Mouse (Mus musculus) midbrain, embryonic 15.5 days (tissue): ENCODE data around the gene Slc35b3. TPM values are rescaled to one million over a fixed set of nuclear protein-coding genes. Genes with fewer than 3 reads are reported as not detected.

Experiments used
- ATAC-seq: fragments of 200-750 bp; cut with Nextera tagmentation; replicated peaks from 2 replicates; pipeline ENCODE4 v1.8.0; 2017; ENCODE audit warnings: moderate TSS enrichment
- H3K27ac ChIP-seq: fragments of 300-500 bp; sonication (generic); 2 replicates; pipeline ENCODE4 v1.5.1; 2015; ENCODE audit warnings: mild to moderate bottlenecking, inconsistent platforms
- H3K27me3 ChIP-seq: fragments of 300-500 bp; sonication (generic); replicated peaks from 2 replicates; pipeline ENCODE4 v1.6.1; 2015; ENCODE audit warnings: inconsistent platforms
- H3K36me3 ChIP-seq: fragments of 300-500 bp; sonication (generic); replicated peaks from 2 replicates; pipeline ENCODE4 v1.6.1; 2015; ENCODE audit warnings: inconsistent platforms
- H3K4me1 ChIP-seq: fragments of 300-500 bp; sonication (generic); 2 replicates; pipeline ENCODE4 v1.6.1; 2015; ENCODE audit warnings: inconsistent platforms
- H3K4me2 ChIP-seq: fragments of 300-500 bp; sonication (generic); 2 replicates; pipeline ENCODE4 v1.6.1; 2015; ENCODE audit warnings: inconsistent platforms, mild to moderate bottlenecking, moderate library complexity
- H3K4me3 ChIP-seq: fragments of 300-500 bp; sonication (generic); 2 replicates; pipeline ENCODE4 v1.5.1; 2015; ENCODE audit warnings: mild to moderate bottlenecking, inconsistent platforms
- H3K9ac ChIP-seq: fragments of 300-500 bp; sonication (generic); 2 replicates; pipeline ENCODE4 v1.6.1; 2015; ENCODE audit warnings: mild to moderate bottlenecking, inconsistent platforms
- H3K9me3 ChIP-seq: fragments of 300-500 bp; sonication (generic); 2 replicates; pipeline ENCODE4 v1.6.1; 2016; ENCODE audit warnings: inconsistent platforms
- WGBS: fragments of 180-500 bp; shearing (Covaris S2); methylation state at CpG from one replicate; pipeline ENCODE4 v1.1.7; 2015; ENCODE audit warnings: mixed read lengths; 5-methylcytosine and 5-hydroxymethylcytosine counted together
- polyA plus RNA-seq: library from polyadenylated mRNA; unstranded; fragments of >200 nt; fragmentation: Nextera tagmentation; extraction: Ambion mirVana; gene quantifications from 2 replicates; pipeline ENCODE4 v1.2.1, GENCODE M21; 2015

Slc35b3 gene
- polyA plus RNA-seq, 1 experiment from 2014 or later, result 35.4 TPM

DNA sequence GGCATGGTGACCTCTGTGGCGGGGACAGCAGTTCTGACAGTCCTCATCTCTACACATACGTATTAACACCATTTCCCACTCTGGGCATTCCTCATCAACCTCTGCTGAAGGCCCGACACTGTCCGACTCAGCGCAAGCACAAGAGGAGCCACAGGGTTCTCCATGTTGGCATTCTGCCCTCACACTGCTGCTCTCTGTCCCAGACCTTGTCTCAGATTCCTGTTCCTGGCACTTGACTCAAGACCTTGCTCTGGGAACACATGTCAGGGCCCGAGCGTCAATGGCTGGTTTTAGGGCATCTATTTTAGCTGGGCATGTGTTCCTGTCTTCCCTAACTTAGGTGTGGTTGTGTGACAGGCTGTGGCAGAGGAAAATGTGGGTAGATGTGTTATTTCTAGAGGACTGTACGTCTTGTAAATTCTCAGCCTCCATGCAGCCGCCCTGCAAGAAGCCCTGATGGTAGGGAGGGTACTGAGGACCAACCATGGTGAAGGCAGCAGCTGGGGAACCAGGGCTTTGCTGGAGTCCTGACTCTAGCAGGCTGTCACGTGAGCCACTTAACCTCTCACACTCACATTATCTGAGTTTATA lies 24.7 kb downstream of the Slc35b3 start:
- Histone ChIP-seq H3K27ac (no peak overlapping the region), H3K27me3 (no peaks in the 10 kb centered on the region), H3K9ac (no peak overlapping the region), H3K4me3 (no peak overlapping the region), H3K9me3 (no peaks in the 10 kb centered on the region), H3K4me2 (no peak overlapping the region), H3K36me3 (peaks cover 43% of the 10 kb centered on the region), H3K4me1 (no peaks in the 10 kb centered on the region)
- WGBS, result 95% methylated on average over 10 of the region's 10 CpGs
- ATAC-seq, result no peak

DNA sequence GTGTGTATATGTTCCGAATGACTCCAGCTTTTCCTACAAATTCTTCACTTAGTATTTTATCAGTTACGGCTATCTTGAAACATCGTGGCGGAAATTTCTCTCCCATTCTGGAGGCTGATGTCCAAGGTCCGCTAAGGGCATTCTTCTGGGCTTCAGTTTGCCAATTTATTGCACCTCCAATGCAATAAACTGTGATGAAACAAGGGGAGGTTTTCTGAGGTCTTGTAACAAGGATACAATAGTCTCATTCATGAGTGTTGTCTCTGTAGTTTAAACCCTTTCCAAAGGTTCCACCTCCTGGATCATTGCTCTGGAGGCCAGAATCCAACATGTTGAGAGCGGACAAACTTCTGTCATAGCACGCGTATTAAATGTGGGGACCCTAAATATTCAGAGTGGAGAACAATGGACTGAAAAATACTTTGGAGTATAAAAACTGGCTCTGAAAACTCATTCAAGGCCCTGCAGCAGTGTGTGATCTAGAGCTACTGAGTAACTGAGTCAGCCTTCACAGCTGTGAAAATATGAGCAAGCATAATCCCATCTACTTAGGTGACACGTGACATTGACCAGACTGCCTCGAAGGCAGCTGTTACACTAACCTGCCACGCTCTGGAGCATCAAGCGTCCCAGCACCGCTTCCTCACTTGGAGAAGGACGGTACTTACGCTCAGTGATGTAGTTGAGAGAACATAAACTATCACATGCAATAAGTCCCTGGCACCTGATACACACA lies 30.7 kb downstream of the Slc35b3 start:
- no peaks in the 10 kb centered on the region for H3K9me3 ChIP-seq
- 96% methylated on average over 15 of the region's 15 CpGs for WGBS
- no peaks in the 10 kb centered on the region for H3K4me1 ChIP-seq
- H3K9ac ChIP-seq, result no peak overlapping the region
- no peak overlapping the region for H3K4me2 ChIP-seq
- H3K36me3 ChIP-seq, result peaks cover 23% of the 10 kb centered on the region
- H3K4me3 ChIP-seq, result no peak overlapping the region
- no peak for ATAC-seq
- H3K27me3 ChIP-seq, result no peaks in the 10 kb centered on the region
- no peak overlapping the region for H3K27ac ChIP-seq

DNA sequence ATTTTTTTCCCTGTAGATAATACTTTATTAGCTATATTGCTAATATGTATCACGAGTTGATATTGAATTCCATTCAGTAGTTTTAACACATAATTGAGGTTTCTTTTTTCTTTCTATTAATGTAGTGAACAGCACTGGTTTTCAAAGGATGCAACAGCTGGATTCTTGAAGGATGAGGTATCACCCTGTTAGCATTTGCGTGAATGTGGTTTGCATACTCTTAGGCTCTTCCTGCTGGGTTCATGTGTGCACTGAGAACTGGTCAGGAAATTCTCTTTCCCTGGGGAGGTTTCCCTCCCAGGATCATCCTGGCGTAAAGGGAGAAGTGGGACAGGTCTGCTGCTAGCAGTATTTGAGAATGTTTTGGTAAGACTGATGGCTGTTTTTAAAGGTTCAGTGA lies 38.0 kb downstream of the Slc35b3 start:
- Histone ChIP-seq H3K9me3 (no peaks in the 10 kb centered on the region), H3K4me2 (no peak overlapping the region), H3K36me3 (no peaks in the 10 kb centered on the region), H3K4me3 (no peak overlapping the region), H3K27ac (no peak overlapping the region), H3K4me1 (no peaks in the 10 kb centered on the region), H3K9ac (no peak overlapping the region), H3K27me3 (no peaks in the 10 kb centered on the region)
- no peak for ATAC-seq
- WGBS, result 77% methylated on average over 3 of the region's 3 CpGs

DNA sequence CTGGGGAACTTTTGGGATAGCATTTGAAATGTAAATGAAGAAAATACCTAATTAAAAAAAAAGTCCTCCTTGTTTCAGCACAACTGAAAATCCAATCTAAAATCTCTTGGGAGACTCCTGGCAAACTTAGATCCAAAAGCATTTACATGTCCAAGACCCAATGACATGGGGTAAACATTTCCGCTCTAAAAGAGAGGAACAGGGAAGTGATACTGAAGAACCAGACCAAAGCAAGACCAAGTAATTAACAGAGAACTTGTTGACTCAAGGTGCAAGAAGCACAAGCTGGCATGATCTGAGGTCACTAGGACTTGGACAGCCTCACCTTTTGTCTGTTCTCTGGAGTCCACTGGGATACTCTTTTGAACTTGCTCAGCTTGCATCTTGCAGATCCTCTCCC lies 39.4 kb downstream of the Slc35b3 start:
- no peak overlapping the region for H3K4me2 ChIP-seq
- no peak for ATAC-seq
- H3K4me1 ChIP-seq, result no peaks in the 10 kb centered on the region
- H3K9ac ChIP-seq, result no peak overlapping the region
- no peak overlapping the region for H3K4me3 ChIP-seq
- H3K27me3 ChIP-seq, result no peaks in the 10 kb centered on the region
- WGBS, result 91% methylated on average over 1 of the region's 1 CpGs
- no peak overlapping the region for H3K27ac ChIP-seq
- H3K36me3 ChIP-seq, result no peaks in the 10 kb centered on the region
- H3K9me3 ChIP-seq, result no peaks in the 10 kb centered on the region

- no peak overlapping the region for H3K4me3 ChIP-seq
- 50% methylated on average over 9 of the region's 9 CpGs for WGBS
- no peaks in the 10 kb centered on the region for H3K4me1 ChIP-seq
- no peaks in the 10 kb centered on the region for H3K27me3 ChIP-seq
- no peaks in the 10 kb centered on the region for H3K36me3 ChIP-seq
- ATAC-seq, result peak; percentile 39; the same call in 1 of the 2 replicates
- no peak overlapping the region for H3K27ac ChIP-seq
- no peaks in the 10 kb centered on the region for H3K9me3 ChIP-seq
- no peak overlapping the region for H3K9ac ChIP-seq
- H3K4me2 ChIP-seq, result no peak overlapping the region
Observed at GRCm38 (mm10) chr13:38918188-38918885, 42.3 kb downstream of the Slc35b3 start.

DNA sequence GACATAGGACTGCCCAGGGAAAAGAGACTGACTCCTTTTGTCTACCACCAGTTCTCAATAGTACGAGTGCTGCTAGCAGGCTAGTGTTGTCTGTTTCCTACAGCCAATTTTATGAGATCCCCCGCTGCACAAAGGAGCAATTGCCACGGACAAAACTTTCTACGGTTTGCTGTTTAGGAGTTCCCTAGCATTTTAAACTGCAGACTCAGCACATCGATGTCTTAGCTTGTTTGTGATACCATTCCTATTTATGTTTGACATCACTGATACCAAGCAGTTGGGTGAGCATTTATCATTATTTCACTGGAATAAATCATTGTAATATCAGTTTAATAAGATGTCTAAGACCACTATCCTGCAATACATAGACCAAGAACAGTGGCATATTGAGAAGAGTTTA lies 43.1 kb downstream of the Slc35b3 start:
- Histone ChIP-seq H3K9ac (no peak overlapping the region), H3K4me2 (no peak overlapping the region), H3K4me3 (no peak overlapping the region), H3K27me3 (no peaks in the 10 kb centered on the region), H3K9me3 (no peaks in the 10 kb centered on the region), H3K36me3 (no peaks in the 10 kb centered on the region), H3K27ac (no peak overlapping the region), H3K4me1 (no peaks in the 10 kb centered on the region)
- 89% methylated on average over 5 of the region's 5 CpGs for WGBS
- no peak for ATAC-seq

GRCm38 (mm10) chr13:38914771-38915170 lies 45.9 kb downstream of the Slc35b3 start:
- Histone ChIP-seq H3K4me1 (no peaks in the 10 kb centered on the region), H3K9ac (no peak overlapping the region), H3K27ac (no peak overlapping the region), H3K36me3 (no peaks in the 10 kb centered on the region), H3K9me3 (no peaks in the 10 kb centered on the region), H3K4me2 (no peak overlapping the region), H3K4me3 (no peak overlapping the region), H3K27me3 (no peaks in the 10 kb centered on the region)
- 73% methylated on average over 6 of the region's 6 CpGs for WGBS
- no peak for ATAC-seq

DNA sequence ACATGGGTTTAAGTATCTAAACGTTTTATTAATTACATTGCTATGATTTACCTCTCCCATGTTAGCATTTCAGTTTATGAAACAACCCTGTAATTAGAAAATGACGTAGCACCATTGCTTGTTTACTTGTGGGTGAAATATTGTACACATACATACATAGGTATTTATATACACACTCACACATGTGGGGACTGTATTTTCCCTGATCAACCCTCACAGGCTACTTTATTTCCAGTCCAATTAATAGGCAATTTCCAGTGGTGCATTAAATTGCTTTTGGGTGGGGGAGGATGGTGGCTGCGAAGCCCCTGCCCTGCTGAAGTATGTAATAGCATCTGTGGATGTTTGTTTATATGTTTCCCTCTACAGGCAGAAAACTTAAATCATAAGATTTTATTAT lies 68.3 kb downstream of the Slc35b3 start:
- Histone ChIP-seq H3K4me2 (no peak overlapping the region), H3K9ac (no peak overlapping the region), H3K4me1 (no peaks in the 10 kb centered on the region), H3K27me3 (no peaks in the 10 kb centered on the region), H3K36me3 (no peaks in the 10 kb centered on the region), H3K9me3 (no peaks in the 10 kb centered on the region), H3K27ac (no peak overlapping the region), H3K4me3 (no peak overlapping the region)
- WGBS, result 71% methylated on average over 3 of the region's 3 CpGs
- no peak for ATAC-seq
